Mouse (Mus musculus): Measurements from ENCODE around the gene Tpd52l2. TPM values are rescaled to one million over a fixed set of nuclear protein-coding genes. Genes with fewer than 3 reads are reported as not detected.
A peak's percentile ranks its signal among the peaks of the same experiment; 100 is the strongest.

Gene Tpd52l2
- polyA plus RNA-seq, 1 experiment from 2014 or later, result 140 TPM

- Histone ChIP-seq H3K4me3 (replicated peaks) (no peak overlapping the region), H3K36me3 (no peaks in the 10 kb centered on the region), H3K9ac (no peak overlapping the region), H3K9me3 (no peaks in the 10 kb centered on the region), H3K4me2 (replicated peaks) (no peak overlapping the region), H3K27ac (no peak overlapping the region), H3K27me3 (replicated peaks) (no peaks in the 10 kb centered on the region), H3K4me1 (replicated peaks) (peaks cover 12% of the 10 kb centered on the region)
- WGBS, result 73% methylated on average over 5 of the region's 5 CpGs
- no peak for ATAC-seq
Measured at GRCm38 (mm10) chr2:181522811-181523210, 25.9 kb downstream of the Tpd52l2 start.

DNA sequence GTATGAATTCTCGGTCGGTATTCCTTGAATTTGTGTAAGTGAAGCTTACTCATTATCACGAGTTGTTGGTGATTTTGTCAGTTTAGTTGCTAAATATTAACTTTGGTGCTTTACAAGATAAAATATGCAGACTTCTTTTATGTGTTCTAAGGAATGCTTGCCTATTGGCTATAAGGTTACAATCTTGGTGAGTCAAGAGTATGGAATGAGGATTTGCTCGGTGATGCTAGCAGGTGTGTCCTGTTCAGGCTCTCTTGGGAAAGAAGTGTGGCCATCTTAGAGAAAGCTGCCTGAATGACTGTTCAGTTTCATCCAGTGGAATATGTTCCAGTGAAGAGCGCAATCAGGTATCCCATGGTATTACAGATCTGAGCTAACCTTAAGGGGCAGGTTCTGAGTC lies 28.6 kb downstream of the Tpd52l2 start:
- ATAC-seq, result peak; percentile 87
- Histone ChIP-seq H3K4me2 (replicated peaks) (peak overlapping the region; percentile 9; the same call in 1 of the 2 replicates), H3K27ac (peak overlapping the region; percentile 63; the same call in 1 of the 2 replicates), H3K4me1 (replicated peaks) (peaks cover 7% of the 10 kb centered on the region), H3K4me3 (replicated peaks) (no peak overlapping the region), H3K9ac (no peak overlapping the region), H3K36me3 (peaks cover under 1% of the 10 kb centered on the region; the same call in 1 of the 2 replicates), H3K9me3 (no peaks in the 10 kb centered on the region), H3K27me3 (replicated peaks) (no peaks in the 10 kb centered on the region)
- WGBS, result 60% methylated on average over 5 of the region's 5 CpGs

GRCm38 (mm10) chr2:181529076-181529475 lies 32.1 kb downstream of the Tpd52l2 start:
- Histone ChIP-seq H3K4me1 (replicated peaks) (no peaks in the 10 kb centered on the region), H3K4me3 (replicated peaks) (no peak overlapping the region), H3K27me3 (replicated peaks) (no peaks in the 10 kb centered on the region), H3K4me2 (replicated peaks) (no peak overlapping the region), H3K36me3 (peaks cover 7% of the 10 kb centered on the region; the same call in 1 of the 2 replicates), H3K9me3 (no peaks in the 10 kb centered on the region), H3K9ac (no peak overlapping the region), H3K27ac (no peak overlapping the region)
- 86% methylated on average over 1 of the region's 1 CpGs for WGBS
- ATAC-seq, result no peak

- no peak for ATAC-seq
- H3K4me1 ChIP-seq (replicated peaks), result peaks cover 2% of the 10 kb centered on the region; the same call in 1 of the 2 replicates
- H3K4me2 ChIP-seq (replicated peaks), result no peak overlapping the region
- H3K36me3 ChIP-seq, result peaks cover 7% of the 10 kb centered on the region; the same call in 1 of the 2 replicates
- no peak overlapping the region for H3K9ac ChIP-seq
- no peak overlapping the region for H3K27ac ChIP-seq
- no peaks in the 10 kb centered on the region for H3K27me3 ChIP-seq (replicated peaks)
- H3K9me3 ChIP-seq, result no peaks in the 10 kb centered on the region
- H3K4me3 ChIP-seq (replicated peaks), result no peak overlapping the region
- 90% methylated on average over 3 of the region's 3 CpGs for WGBS
Measured at GRCm38 (mm10) chr2:181532589-181532988, 35.6 kb downstream of the Tpd52l2 start.

GRCm38 (mm10) chr2:181536410-181536809 lies 39.5 kb downstream of the Tpd52l2 start:
- WGBS, result 85% methylated on average over 2 of the region's 2 CpGs
- no peaks in the 10 kb centered on the region for H3K9me3 ChIP-seq
- no peak overlapping the region for H3K9ac ChIP-seq
- H3K36me3 ChIP-seq, result peaks cover 3% of the 10 kb centered on the region; the same call in 1 of the 2 replicates
- no peak overlapping the region for H3K27ac ChIP-seq
- H3K27me3 ChIP-seq (replicated peaks), result no peaks in the 10 kb centered on the region
- H3K4me2 ChIP-seq (replicated peaks), result no peak overlapping the region
- no peak overlapping the region for H3K4me3 ChIP-seq (replicated peaks)
- ATAC-seq, result no peak
- peaks cover 6% of the 10 kb centered on the region; the same call in 1 of the 2 replicates for H3K4me1 ChIP-seq (replicated peaks)

DNA sequence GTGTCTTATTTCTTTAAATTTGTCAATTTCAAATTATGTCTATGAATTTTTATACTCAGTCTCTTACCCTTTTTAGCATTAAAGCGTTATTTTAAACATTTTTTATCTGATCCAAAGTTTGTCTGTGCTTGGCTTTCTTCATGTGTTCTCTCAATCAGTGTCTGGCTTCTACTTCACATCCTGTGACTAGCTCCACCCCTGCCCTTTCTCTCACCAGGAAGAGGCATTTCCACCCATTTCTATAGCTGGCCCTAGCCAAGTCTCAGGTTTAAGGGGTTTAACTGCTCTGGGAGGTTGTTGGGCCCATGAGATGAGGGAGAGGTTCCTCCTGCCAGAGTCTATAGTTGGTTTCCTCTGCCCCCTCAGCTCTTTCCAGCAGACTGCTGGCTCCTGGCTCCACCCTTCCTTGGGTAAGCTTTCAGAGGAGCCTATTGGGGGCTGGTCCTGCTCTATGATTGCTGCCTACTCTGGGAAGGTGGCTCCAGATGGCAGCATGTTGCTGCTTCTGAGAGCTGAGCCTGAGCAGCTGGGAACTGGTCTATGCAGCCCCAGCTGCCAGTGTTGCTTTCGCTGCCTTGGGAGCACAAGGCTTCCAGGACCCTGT lies 40.6 kb downstream of the Tpd52l2 start:
- peak; percentile 71 for ATAC-seq
- Histone ChIP-seq H3K9ac (no peak overlapping the region), H3K27ac (peak overlapping the region; percentile 10; the same call in 1 of the 2 replicates), H3K4me2 (replicated peaks) (peak overlapping the region; percentile 17; the same call in 1 of the 2 replicates), H3K4me3 (replicated peaks) (no peak overlapping the region), H3K27me3 (replicated peaks) (no peaks in the 10 kb centered on the region), H3K9me3 (no peaks in the 10 kb centered on the region), H3K4me1 (replicated peaks) (peaks cover 6% of the 10 kb centered on the region; the same call in 1 of the 2 replicates), H3K36me3 (no peaks in the 10 kb centered on the region)
- 76% methylated on average over 2 of the region's 2 CpGs for WGBS

- Histone ChIP-seq H3K4me1 (replicated peaks) (peaks cover 6% of the 10 kb centered on the region; the same call in 1 of the 2 replicates), H3K36me3 (0 out of 2 replicates have a peak, but pooled peaks cover 3% of the 10 kb centered on the region), H3K9me3 (no peaks in the 10 kb centered on the region), H3K4me3 (replicated peaks) (no peak overlapping the region), H3K27me3 (replicated peaks) (no peaks in the 10 kb centered on the region), H3K4me2 (replicated peaks) (no peak overlapping the region), H3K27ac (no peak overlapping the region), H3K9ac (no peak overlapping the region)
- 88% methylated on average over 6 of the region's 6 CpGs for WGBS
- no peak for ATAC-seq
Measured at GRCm38 (mm10) chr2:181541761-181542380, 44.9 kb downstream of the Tpd52l2 start.

- 96% methylated on average over 7 of the region's 7 CpGs for WGBS
- Histone ChIP-seq H3K4me1 (replicated peaks) (no peaks in the 10 kb centered on the region), H3K4me2 (replicated peaks) (no peak overlapping the region), H3K27me3 (replicated peaks) (no peaks in the 10 kb centered on the region), H3K36me3 (peaks cover 37% of the 10 kb centered on the region), H3K9me3 (no peaks in the 10 kb centered on the region), H3K27ac (no peak overlapping the region), H3K4me3 (replicated peaks) (no peak overlapping the region), H3K9ac (no peak overlapping the region)
- ATAC-seq, result no peak
Measured at GRCm38 (mm10) chr2:181546142-181546541, 49.2 kb downstream of the Tpd52l2 start.

- 85% methylated on average over 1 of the region's 1 CpGs for WGBS
- peaks cover 46% of the 10 kb centered on the region for H3K36me3 ChIP-seq
- H3K27me3 ChIP-seq (replicated peaks), result no peaks in the 10 kb centered on the region
Measured at GRCm38 (mm10) chr2:181548227-181548626, 51.3 kb downstream of the Tpd52l2 start.

GRCm38 (mm10) chr2:181548682-181549081 lies 51.7 kb downstream of the Tpd52l2 start:
- H3K36me3 ChIP-seq, result peaks cover 46% of the 10 kb centered on the region
- no peak overlapping the region for H3K9ac ChIP-seq
- H3K27ac ChIP-seq, result no peak overlapping the region
- H3K4me3 ChIP-seq (replicated peaks), result no peak overlapping the region
- 85% methylated on average over 5 of the region's 5 CpGs for WGBS
- H3K27me3 ChIP-seq (replicated peaks), result no peaks in the 10 kb centered on the region
- no peak for ATAC-seq
- no peak overlapping the region for H3K4me2 ChIP-seq (replicated peaks)
- no peaks in the 10 kb centered on the region for H3K4me1 ChIP-seq (replicated peaks)
- no peaks in the 10 kb centered on the region for H3K9me3 ChIP-seq

More at GRCm38 (mm10) chr2:181548227-181548626, 51.3 kb downstream of the Tpd52l2 start:
- Histone ChIP-seq H3K4me1 (replicated peaks) (no peaks in the 10 kb centered on the region), H3K9ac (no peak overlapping the region), H3K4me2 (replicated peaks) (no peak overlapping the region), H3K9me3 (no peaks in the 10 kb centered on the region), H3K27ac (no peak overlapping the region), H3K4me3 (replicated peaks) (no peak overlapping the region)
- ATAC-seq, result no peak

DNA sequence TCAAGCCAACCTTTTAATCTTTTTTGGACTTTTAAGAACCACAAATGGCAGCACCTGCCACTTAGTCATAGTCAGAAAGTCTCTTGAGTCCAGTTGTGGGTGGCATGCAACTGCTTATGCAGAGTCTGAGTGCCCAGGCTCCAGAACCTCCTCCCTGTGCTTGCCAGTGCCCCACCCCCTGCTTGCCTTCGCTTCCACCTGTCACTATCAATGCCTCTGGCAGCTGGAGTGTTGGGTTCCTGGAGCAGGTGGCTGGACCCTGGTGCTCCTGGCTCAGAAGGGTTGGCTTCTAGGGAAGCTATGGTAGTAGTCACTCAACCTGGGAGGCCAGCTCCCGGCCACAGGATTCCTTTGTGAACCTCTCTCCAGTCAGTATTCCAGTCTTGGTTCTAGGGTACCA lies 53.3 kb downstream of the Tpd52l2 start:
- no peak for ATAC-seq
- H3K27ac ChIP-seq, result no peak overlapping the region
- no peaks in the 10 kb centered on the region for H3K4me1 ChIP-seq (replicated peaks)
- H3K9ac ChIP-seq, result no peak overlapping the region
- H3K9me3 ChIP-seq, result no peaks in the 10 kb centered on the region
- no peak overlapping the region for H3K4me3 ChIP-seq (replicated peaks)
- 92% methylated on average over 2 of the region's 2 CpGs for WGBS
- H3K27me3 ChIP-seq (replicated peaks), result no peaks in the 10 kb centered on the region
- peaks cover 46% of the 10 kb centered on the region for H3K36me3 ChIP-seq
- H3K4me2 ChIP-seq (replicated peaks), result no peak overlapping the region

DNA sequence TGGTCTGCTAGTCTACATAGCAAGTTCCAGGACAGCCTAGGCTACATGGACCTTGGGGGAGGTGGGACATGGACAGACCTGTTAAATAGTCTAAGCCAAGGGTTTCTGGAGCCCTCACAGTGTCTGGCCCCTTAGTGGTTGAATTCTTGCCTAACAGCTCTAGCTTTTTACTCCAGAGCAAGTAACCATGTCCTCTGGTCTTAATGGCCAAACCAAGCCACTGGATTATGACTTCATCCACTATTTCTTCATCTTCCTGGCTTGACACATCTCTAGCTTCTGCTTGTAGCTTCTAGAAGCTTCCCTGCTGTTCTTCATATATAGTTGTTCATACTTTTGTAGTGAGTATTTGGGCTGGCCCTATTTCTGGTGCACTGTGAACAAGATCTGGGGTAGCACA lies 56.8 kb downstream of the Tpd52l2 start:
- no peak for ATAC-seq
- peaks cover 31% of the 10 kb centered on the region for H3K36me3 ChIP-seq
- H3K27ac ChIP-seq, result no peak overlapping the region
- no peaks in the 10 kb centered on the region for H3K4me1 ChIP-seq (replicated peaks)
- no peak overlapping the region for H3K4me2 ChIP-seq (replicated peaks)
- no peak overlapping the region for H3K9ac ChIP-seq
- no peaks in the 10 kb centered on the region for H3K9me3 ChIP-seq
- H3K4me3 ChIP-seq (replicated peaks), result no peak overlapping the region
- H3K27me3 ChIP-seq (replicated peaks), result no peaks in the 10 kb centered on the region

GRCm38 (mm10) chr2:181567338-181567737 lies 70.4 kb downstream of the Tpd52l2 start:
- no peak for ATAC-seq

More at GRCm38 (mm10) chr2:181567338-181567737, 70.4 kb downstream of the Tpd52l2 start:
- Histone ChIP-seq H3K4me2 (replicated peaks) (no peak overlapping the region), H3K9me3 (no peaks in the 10 kb centered on the region), H3K27me3 (replicated peaks) (no peaks in the 10 kb centered on the region), H3K4me3 (replicated peaks) (no peak overlapping the region), H3K4me1 (replicated peaks) (no peaks in the 10 kb centered on the region), H3K27ac (no peak overlapping the region), H3K36me3 (peaks cover 3% of the 10 kb centered on the region; the same call in 1 of the 2 replicates), H3K9ac (no peak overlapping the region)
- 84% methylated on average over 3 of the region's 3 CpGs for WGBS

Measured in intestine, embryonic 15.5 days (tissue).